Mouse (Mus musculus) forebrain, embryonic 13.5 days (tissue): ENCODE results near the gene Fgf13. TPM values are rescaled to one million over a fixed set of nuclear protein-coding genes. Genes with fewer than 3 reads are reported as not detected.
A peak's percentile ranks its signal among the peaks of the same experiment; 100 is the strongest.

Experiments
- ATAC-seq: fragments of 200-750 bp; cut with Nextera tagmentation; 2 replicates; pipeline ENCODE4 v1.8.0; 2017
- H3K27ac ChIP-seq: fragments of 300-500 bp; sonication (generic); 2 replicates; pipeline ENCODE4 v1.5.1; 2015; ENCODE audit warnings: inconsistent platforms, mild to moderate bottlenecking, moderate library complexity
- H3K27me3 ChIP-seq: fragments of 300-500 bp; sonication (generic); 2 replicates; pipeline ENCODE4 v1.6.1; 2015; ENCODE audit warnings: mild to moderate bottlenecking, inconsistent platforms
- H3K36me3 ChIP-seq: fragments of 300-500 bp; sonication (generic); 2 replicates; pipeline ENCODE4 v1.6.1; 2015; ENCODE audit warnings: mild to moderate bottlenecking, inconsistent platforms; ENCODE audit not compliant: poor library complexity, severe bottlenecking
- H3K4me1 ChIP-seq: fragments of 300-500 bp; sonication (generic); 2 replicates; pipeline ENCODE4 v1.6.1; 2015; ENCODE audit warnings: inconsistent platforms
- H3K4me2 ChIP-seq: fragments of 300-500 bp; sonication (generic); 2 replicates; pipeline ENCODE4 v1.6.1; 2015; ENCODE audit warnings: inconsistent platforms, mild to moderate bottlenecking, moderate library complexity
- H3K4me3 ChIP-seq: fragments of 300-500 bp; sonication (generic); 2 replicates; pipeline ENCODE4 v1.5.1; 2015; ENCODE audit warnings: mild to moderate bottlenecking, inconsistent platforms
- H3K9ac ChIP-seq: fragments of 300-500 bp; sonication (generic); 2 replicates; pipeline ENCODE4 v1.6.1; 2015; ENCODE audit warnings: mild to moderate bottlenecking, inconsistent platforms
- H3K9me3 ChIP-seq: fragments of 300-500 bp; sonication (generic); replicated peaks from 2 replicates; pipeline ENCODE4 v1.6.1; 2016; ENCODE audit warnings: inconsistent platforms
- whole genome bisulfite sequencing: fragments of 180-500 bp; shearing (Covaris S2); methylation state at CpG from one replicate; pipeline ENCODE4 v1.1.7; 2015; 5-methylcytosine and 5-hydroxymethylcytosine counted together
- polyA plus RNA-seq: library from polyadenylated mRNA; unstranded; fragments of >200 nt; fragmentation: Nextera tagmentation; extraction: Ambion mirVana; gene quantifications from 2 replicates; pipeline ENCODE4 v1.2.1, GENCODE M21; 2015

Fgf13 gene
- polyA plus RNA-seq, 1 experiment from 2014 or later: 76.7 TPM

DNA sequence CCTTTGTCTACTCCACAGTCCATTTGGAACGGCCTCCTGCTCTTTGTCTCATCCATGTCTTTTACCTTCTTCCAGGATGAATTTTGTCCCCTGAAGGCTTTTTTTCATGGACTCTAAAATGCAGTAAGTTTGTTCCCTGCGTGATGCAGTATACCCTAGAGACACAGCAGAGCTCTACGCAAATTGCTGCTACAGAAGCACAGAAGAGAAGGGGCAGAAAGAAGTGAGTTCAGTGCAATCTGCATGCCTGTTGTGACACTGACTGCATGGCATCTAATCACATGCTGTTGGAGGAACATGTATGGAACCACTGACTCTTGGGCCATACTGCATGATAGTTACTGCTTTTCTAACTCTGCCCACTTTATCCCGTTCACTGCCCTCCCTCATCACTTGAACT, 388.2 kb downstream of the Fgf13 start:
- Histone ChIP-seq H3K4me2 (no peak overlapping the region; the same call in 1 of the 2 replicates), H3K27me3 (no peaks in the 10 kb centered on the region), H3K4me3 (no peak overlapping the region), H3K9me3 (no peaks in the 10 kb centered on the region), H3K9ac (no peak overlapping the region), H3K4me1 (peaks cover 11% of the 10 kb centered on the region), H3K36me3 (no peaks in the 10 kb centered on the region), H3K27ac (peak overlapping the region; percentile 66)
- ATAC-seq: no peak; the same call in 1 of the 2 replicates
- 49% methylated on average over 4 of the region's 4 CpGs for WGBS

DNA sequence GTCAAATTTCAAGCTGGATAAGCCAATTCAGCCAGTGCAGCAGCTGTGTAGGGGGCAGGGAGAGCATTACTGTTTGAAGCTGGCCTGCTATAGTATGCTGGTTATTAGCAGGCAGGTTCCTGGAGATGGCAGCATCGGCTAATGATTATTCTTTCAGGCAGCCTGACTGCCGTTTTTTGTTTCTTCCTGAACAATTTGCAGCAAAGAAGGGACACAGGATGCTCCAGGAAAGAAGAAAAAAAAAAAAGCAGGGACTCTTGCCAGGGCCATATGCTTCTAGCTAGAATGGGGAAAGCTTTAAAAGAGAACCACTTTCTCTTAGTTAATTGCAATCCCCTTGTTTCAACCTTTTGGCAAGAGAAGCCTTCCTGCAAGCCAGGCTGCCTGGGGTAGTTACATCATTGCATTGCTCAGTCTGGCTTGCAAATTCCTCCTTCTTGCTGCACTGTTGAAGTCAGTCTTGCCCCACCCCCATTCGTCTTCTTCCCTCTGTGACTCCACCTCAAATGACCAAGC, 388.7 kb downstream of the Fgf13 start:
- no peaks in the 10 kb centered on the region for H3K9me3 ChIP-seq
- ATAC-seq: peak; percentile 91
- H3K4me3 ChIP-seq: no peak overlapping the region
- WGBS: 22% methylated on average over 3 of the region's 3 CpGs
- no peaks in the 10 kb centered on the region for H3K27me3 ChIP-seq
- H3K27ac ChIP-seq: peak overlapping the region; percentile 66
- H3K9ac ChIP-seq: no peak overlapping the region
- H3K4me1 ChIP-seq: peaks cover 11% of the 10 kb centered on the region
- H3K4me2 ChIP-seq: no peak overlapping the region; the same call in 1 of the 2 replicates
- no peaks in the 10 kb centered on the region for H3K36me3 ChIP-seq

DNA sequence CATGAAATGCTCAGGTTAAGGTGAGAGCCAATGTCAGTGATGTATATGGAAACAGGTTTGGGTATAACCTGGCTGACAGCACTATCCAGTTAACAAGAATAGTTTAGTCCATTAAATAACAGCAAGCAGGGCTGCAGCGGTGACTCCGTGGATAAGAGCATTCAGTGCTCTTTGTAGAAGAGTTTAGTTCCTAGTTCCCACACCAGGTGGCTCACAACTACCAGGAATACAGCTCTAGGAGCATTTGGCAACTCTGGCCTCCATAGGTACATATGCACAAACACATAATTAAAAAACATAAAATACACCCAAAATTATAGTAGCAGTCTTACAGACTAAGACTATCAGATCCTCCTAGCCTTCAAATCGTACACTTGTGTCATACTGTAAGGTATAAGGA, 390.2 kb downstream of the Fgf13 start:
- no peak overlapping the region for H3K4me2 ChIP-seq
- H3K27ac ChIP-seq: no peak overlapping the region
- ATAC-seq: no peak
- no peak overlapping the region for H3K9ac ChIP-seq
- peaks cover 11% of the 10 kb centered on the region for H3K4me1 ChIP-seq
- 41% methylated on average over 3 of the region's 3 CpGs for WGBS
- no peak overlapping the region for H3K4me3 ChIP-seq
- no peaks in the 10 kb centered on the region for H3K9me3 ChIP-seq
- no peaks in the 10 kb centered on the region for H3K27me3 ChIP-seq
- H3K36me3 ChIP-seq: no peaks in the 10 kb centered on the region

DNA sequence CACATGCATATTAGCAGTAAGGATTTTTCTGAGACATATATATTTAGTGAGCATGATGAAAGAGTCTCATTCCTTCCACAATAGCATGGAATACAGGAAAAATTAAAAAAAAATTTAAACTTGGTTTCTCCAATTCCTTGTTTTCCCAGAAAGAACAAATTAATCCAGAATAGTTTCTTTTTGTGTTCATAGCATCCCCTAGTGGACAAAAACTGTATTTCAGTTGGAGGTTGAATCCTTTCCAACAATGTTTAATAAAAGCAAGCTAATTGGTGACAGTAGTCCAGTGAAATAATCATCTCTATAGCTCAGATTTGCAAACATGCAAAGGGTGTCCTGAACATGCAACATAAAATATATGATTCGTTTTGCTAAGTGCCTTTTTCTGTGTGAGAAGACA, 395.7 kb downstream of the Fgf13 start:
- Histone ChIP-seq H3K4me3 (no peak overlapping the region), H3K36me3 (no peaks in the 10 kb centered on the region), H3K9me3 (no peaks in the 10 kb centered on the region), H3K4me1 (no peaks in the 10 kb centered on the region), H3K9ac (no peak overlapping the region), H3K27me3 (no peaks in the 10 kb centered on the region), H3K4me2 (no peak overlapping the region), H3K27ac (no peak overlapping the region)
- WGBS: 6% methylated on average over 1 of the region's 1 CpGs
- no peak for ATAC-seq

DNA sequence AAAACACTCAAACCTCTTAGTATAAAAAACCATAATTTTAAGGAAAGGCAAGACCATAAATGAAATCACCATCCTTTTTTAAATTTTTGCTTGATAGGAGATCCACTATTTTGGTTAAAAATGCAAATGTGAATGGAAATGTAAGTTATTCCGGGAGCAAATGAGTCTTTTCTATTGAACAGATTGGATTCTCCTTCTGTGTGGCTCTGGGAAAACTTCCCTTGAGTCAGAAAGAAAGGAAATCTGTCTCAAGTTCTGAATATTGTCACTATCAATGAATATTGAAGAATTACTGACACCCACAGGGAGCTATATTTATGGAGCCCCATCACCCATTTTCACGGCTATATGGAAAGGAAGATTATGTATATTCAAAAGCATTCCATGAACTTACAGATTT, 401.1 kb downstream of the Fgf13 start:
- Histone ChIP-seq H3K4me1 (no peaks in the 10 kb centered on the region), H3K9ac (no peak overlapping the region), H3K27me3 (no peaks in the 10 kb centered on the region), H3K4me2 (no peak overlapping the region), H3K27ac (no peak overlapping the region), H3K4me3 (no peak overlapping the region), H3K9me3 (no peaks in the 10 kb centered on the region), H3K36me3 (no peaks in the 10 kb centered on the region)
- ATAC-seq: no peak
- WGBS: 77% methylated on average over 2 of the region's 2 CpGs

DNA sequence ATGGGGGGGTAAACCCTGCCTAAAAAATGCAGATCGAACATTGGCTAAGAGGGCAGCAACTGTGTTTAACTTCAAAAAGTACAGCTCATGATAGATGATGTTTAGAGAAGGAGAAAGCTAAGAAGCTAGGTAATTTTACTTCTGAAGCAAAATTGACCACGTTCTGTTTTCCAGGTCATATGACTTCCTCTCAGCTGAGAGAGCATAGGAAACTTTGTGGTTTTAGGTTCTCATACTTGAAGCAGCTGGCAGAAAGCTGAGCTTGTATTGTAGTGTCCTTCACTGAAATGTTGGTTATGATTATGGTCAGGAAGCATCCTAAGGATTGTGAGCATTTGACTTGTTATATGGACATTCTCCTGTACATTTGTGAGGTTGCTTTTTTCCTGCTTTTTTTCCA, 425.9 kb downstream of the Fgf13 start:
- Histone ChIP-seq H3K27me3 (no peaks in the 10 kb centered on the region), H3K4me1 (no peaks in the 10 kb centered on the region), H3K9ac (no peak overlapping the region), H3K4me3 (no peak overlapping the region), H3K27ac (no peak overlapping the region), H3K36me3 (no peaks in the 10 kb centered on the region), H3K9me3 (no peaks in the 10 kb centered on the region), H3K4me2 (no peak overlapping the region)
- no peak for ATAC-seq
- 77% methylated on average over 2 of the region's 2 CpGs for WGBS

DNA sequence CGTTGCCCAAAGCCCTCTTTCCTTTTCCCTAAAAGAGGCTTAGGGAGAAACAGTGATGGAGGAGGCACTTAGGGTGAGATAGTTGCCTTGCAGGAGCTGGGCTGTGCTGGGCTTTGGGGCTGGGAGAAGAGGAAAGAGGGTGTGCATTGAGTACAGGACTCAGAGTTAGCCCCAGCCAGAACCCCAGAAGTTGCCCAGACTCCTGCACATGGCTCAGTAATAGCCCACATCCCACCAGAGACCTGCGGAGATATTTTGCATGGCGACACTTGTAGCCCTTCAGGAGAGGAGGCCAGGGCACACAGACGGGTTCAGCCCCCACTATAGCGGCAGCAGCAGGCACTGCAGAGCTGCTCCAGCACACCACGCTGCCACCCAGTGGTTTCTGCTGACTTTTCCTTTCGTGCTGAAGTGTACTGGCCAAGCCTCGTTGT, 432.9 kb downstream of the Fgf13 start:
- peak overlapping the region; percentile 53 for H3K27ac ChIP-seq
- H3K4me3 ChIP-seq: peak overlapping the region; percentile 56
- H3K4me1 ChIP-seq: no peaks in the 10 kb centered on the region
- H3K27me3 ChIP-seq: no peaks in the 10 kb centered on the region
- peak overlapping the region; percentile 69; the same call in 1 of the 2 replicates for H3K9ac ChIP-seq
- peak overlapping the region; percentile 63 for H3K4me2 ChIP-seq
- no peaks in the 10 kb centered on the region for H3K9me3 ChIP-seq
- 19% methylated on average over 8 of the region's 8 CpGs for WGBS
- no peaks in the 10 kb centered on the region for H3K36me3 ChIP-seq
- peak; percentile 87 for ATAC-seq

DNA sequence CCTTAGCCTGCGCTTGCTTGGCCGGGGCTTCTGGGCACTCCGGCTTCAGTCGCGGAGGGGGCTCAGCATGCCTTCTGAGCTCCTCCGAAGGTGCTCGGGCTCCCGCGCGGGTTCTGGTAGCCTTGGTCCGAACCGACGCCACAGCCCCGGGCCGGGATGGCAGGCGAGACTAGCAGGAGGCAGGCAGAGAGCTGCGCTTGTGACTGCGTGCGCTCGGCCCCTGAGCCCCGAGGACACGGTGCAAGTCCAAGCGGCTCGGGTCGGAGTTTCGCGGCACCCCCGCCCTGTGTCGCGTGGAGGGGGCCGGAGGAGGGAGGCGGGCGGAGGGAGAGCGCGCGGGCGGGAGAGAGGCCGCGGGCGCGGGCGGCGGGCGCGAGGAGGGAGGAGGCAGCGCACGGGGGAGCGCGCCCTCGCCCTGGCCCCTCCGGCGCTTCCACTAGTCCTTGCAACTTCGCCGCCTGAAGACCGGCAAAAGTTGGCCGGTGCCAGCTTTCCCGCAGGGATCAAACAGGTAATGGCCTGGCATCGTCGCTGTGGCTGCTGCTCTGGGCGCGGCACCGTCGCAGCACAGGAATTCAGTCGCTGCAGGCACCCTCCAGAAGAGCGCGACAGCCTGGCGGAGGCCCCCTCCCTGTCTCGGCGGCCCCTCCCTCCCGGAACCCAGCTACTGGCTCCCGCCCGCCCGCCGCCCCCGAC, 433.6 kb downstream of the Fgf13 start:
- WGBS: 19% methylated on average over 37 of the region's 75 CpGs
- H3K9me3 ChIP-seq: no peaks in the 10 kb centered on the region
- no peaks in the 10 kb centered on the region for H3K27me3 ChIP-seq
- peak overlapping the region; percentile 63 for H3K4me2 ChIP-seq
- peak overlapping the region; percentile 53 for H3K27ac ChIP-seq
- peak overlapping the region; percentile 69 for H3K9ac ChIP-seq
- peak; percentile 86 for ATAC-seq
- no peaks in the 10 kb centered on the region for H3K4me1 ChIP-seq
- no peaks in the 10 kb centered on the region for H3K36me3 ChIP-seq
- peak overlapping the region; percentile 56 for H3K4me3 ChIP-seq

DNA sequence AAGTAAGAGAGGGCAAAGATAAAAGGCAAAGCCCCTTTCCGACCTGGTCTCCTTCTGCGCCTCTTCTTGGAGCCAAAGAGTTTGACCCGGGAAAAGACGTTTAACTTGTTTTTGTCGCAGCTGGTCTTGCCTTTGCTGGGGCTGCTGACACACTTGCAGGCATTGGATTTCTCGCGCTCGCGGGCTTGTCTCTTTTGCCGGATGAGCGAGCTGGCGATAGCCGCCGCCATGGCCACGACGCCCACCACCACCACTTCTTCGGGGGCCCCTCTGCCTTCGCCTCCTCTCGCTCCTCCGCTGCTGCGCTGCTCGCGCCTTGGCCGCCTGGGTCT, 434.1 kb downstream of the Fgf13 start:
- ATAC-seq: no peak
- WGBS: 19% methylated on average over 23 of the region's 24 CpGs

DNA sequence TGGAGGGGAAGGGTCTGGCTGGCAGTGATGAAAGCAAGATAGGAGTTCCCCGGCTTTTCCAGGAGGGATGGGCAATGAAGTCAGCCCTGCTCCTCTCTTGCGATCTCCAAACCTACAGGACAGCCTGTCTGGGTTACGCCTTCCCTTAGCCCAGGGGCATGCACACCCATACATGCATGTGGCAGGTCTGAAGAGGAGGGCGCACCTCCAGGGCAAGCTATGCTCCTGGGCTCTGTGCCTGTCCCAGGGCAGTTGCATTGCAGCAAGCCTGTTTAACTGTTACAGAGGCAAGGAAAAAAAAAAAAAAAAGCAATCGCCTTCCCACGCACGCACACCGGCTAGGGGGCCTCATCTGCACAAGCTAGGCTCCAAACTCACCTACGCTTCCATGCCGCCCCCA, 434.5 kb downstream of the Fgf13 start:
- no peaks in the 10 kb centered on the region for H3K36me3 ChIP-seq
- H3K9me3 ChIP-seq: no peaks in the 10 kb centered on the region
- H3K4me2 ChIP-seq: peak overlapping the region; percentile 63
- peak overlapping the region; percentile 69 for H3K9ac ChIP-seq
- H3K4me3 ChIP-seq: peak overlapping the region; percentile 56
- ATAC-seq: peak; percentile 31; the same call in 1 of the 2 replicates
- no peaks in the 10 kb centered on the region for H3K4me1 ChIP-seq
- no peak overlapping the region for H3K27ac ChIP-seq
- 23% methylated on average over 10 of the region's 10 CpGs for whole genome bisulfite sequencing
- H3K27me3 ChIP-seq: no peaks in the 10 kb centered on the region

More for the DNA sequence above, 434.1 kb downstream of the Fgf13 start:
- H3K27ac ChIP-seq: peak overlapping the region; percentile 53
- peak overlapping the region; percentile 63 for H3K4me2 ChIP-seq
- no peaks in the 10 kb centered on the region for H3K4me1 ChIP-seq
- no peaks in the 10 kb centered on the region for H3K9me3 ChIP-seq
- peak overlapping the region; percentile 69 for H3K9ac ChIP-seq
- H3K36me3 ChIP-seq: no peaks in the 10 kb centered on the region
- peak overlapping the region; percentile 56 for H3K4me3 ChIP-seq
- no peaks in the 10 kb centered on the region for H3K27me3 ChIP-seq

DNA sequence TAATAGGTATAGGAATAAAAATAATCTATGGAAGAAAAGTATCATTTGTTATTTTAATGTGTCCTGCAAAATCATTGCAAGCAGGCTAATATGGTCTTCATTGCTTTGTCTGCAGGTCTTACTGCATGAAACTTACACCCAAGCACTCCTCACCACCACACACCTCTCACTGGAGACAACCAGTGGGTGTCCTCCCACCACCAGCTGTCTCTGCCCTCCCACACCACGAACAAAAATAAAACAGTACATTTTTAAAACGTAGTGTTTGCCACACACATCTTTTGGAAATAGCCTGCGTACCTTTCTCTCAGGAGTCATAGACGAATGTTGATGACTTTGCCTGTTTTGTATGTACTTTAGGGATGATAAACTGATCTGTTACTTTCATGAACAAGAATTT, 441.2 kb downstream of the Fgf13 start:
- Histone ChIP-seq H3K4me3 (no peak overlapping the region), H3K9me3 (no peaks in the 10 kb centered on the region), H3K36me3 (no peaks in the 10 kb centered on the region), H3K9ac (no peak overlapping the region), H3K4me2 (no peak overlapping the region), H3K4me1 (no peaks in the 10 kb centered on the region), H3K27ac (no peak overlapping the region), H3K27me3 (no peaks in the 10 kb centered on the region)
- no peak for ATAC-seq
- WGBS: 85% methylated on average over 4 of the region's 4 CpGs

DNA sequence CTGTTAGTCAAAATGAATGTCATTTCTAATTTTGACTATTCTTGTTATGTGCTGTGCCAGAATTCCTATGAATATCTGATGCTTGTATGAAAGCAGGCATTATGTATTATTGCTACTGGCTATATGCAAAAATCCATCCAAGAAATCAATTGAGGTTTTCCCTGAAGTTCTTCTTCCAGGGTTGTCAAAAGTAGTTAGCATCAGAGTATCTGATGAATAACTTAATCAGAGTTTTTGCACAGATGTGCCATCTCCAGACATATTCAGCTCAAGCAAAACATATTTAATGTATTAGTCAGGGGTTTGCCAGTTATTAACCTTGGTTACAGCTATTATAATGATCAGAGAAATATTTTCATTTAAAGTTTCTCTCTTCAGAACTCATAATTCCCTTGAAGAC, 454.7 kb downstream of the Fgf13 start:
- ATAC-seq: no peak
- no peak overlapping the region for H3K9ac ChIP-seq

DNA sequence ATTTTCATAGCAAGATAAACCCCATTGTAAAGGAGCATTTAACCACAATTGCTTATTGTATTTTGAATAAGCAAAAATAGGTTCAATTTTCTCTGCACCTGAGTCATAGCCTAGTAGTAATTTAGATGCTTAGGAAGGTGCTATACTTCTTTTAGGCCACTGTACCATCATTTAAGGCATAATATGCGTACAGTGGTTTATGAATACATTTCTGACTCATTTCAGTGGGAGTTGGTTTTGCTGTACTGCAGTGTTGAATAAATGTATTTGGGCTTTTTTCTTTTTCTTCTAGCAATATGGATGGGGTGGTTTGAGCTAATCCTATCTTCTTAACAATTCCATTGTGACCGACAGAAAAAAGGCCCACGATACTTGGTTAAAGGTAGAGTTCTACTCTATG, 481.9 kb downstream of the Fgf13 start:
- Histone ChIP-seq H3K4me2 (no peak overlapping the region), H3K36me3 (no peaks in the 10 kb centered on the region), H3K4me3 (no peak overlapping the region), H3K27me3 (no peaks in the 10 kb centered on the region), H3K4me1 (no peaks in the 10 kb centered on the region), H3K9me3 (no peaks in the 10 kb centered on the region), H3K27ac (no peak overlapping the region), H3K9ac (no peak overlapping the region)
- WGBS: 90% methylated on average over 3 of the region's 3 CpGs
- ATAC-seq: no peak

More for the DNA sequence above, 454.7 kb downstream of the Fgf13 start:
- Histone ChIP-seq H3K4me3 (no peak overlapping the region), H3K4me2 (no peak overlapping the region), H3K27ac (no peak overlapping the region), H3K9me3 (no peaks in the 10 kb centered on the region), H3K36me3 (no peaks in the 10 kb centered on the region), H3K4me1 (no peaks in the 10 kb centered on the region), H3K27me3 (no peaks in the 10 kb centered on the region)
